Mouse (Mus musculus) heart, embryonic 15.5 days (tissue): ENCODE data around the gene Tfcp2l1. TPM values are rescaled to one million over a fixed set of nuclear protein-coding genes. Genes with fewer than 3 reads are reported as not detected.

Source experiments
- ATAC-seq: fragments of 200-750 bp; cut with Nextera tagmentation; replicated peaks from 2 replicates; pipeline ENCODE4 v1.8.0; 2017; ENCODE audit warnings: low read depth, moderate TSS enrichment; ENCODE audit not compliant: insufficient number of reproducible peaks, insufficient read depth, low FRiP score
- H3K27ac ChIP-seq: fragments of 300-500 bp; sonication (generic); 2 replicates; pipeline ENCODE4 v1.5.1; 2015; ENCODE audit warnings: mild to moderate bottlenecking, inconsistent platforms
- H3K27me3 ChIP-seq: fragments of 300-500 bp; sonication (generic); 2 replicates; pipeline ENCODE4 v1.6.1; 2015; ENCODE audit warnings: inconsistent platforms
- H3K36me3 ChIP-seq: fragments of 300-500 bp; sonication (generic); 2 replicates; pipeline ENCODE4 v1.6.1; 2015; ENCODE audit warnings: mild to moderate bottlenecking, inconsistent platforms
- H3K4me1 ChIP-seq: fragments of 300-500 bp; sonication (generic); replicated peaks from 2 replicates; pipeline ENCODE4 v1.6.1; 2015; ENCODE audit warnings: inconsistent platforms
- H3K4me2 ChIP-seq: fragments of 300-500 bp; sonication (generic); 2 replicates; pipeline ENCODE4 v1.6.1; 2015; ENCODE audit warnings: inconsistent platforms, mild to moderate bottlenecking, moderate library complexity
- H3K4me3 ChIP-seq: fragments of 300-500 bp; sonication (generic); 2 replicates; pipeline ENCODE4 v1.5.1; 2015; ENCODE audit warnings: mild to moderate bottlenecking, inconsistent platforms
- H3K9ac ChIP-seq: fragments of 300-500 bp; sonication (generic); 2 replicates; pipeline ENCODE4 v1.6.1; 2015; ENCODE audit warnings: mild to moderate bottlenecking, inconsistent platforms
- H3K9me3 ChIP-seq: fragments of 300-500 bp; sonication (generic); replicated peaks from 2 replicates; pipeline ENCODE4 v1.6.1; 2016; ENCODE audit warnings: inconsistent platforms
- WGBS: fragments of 180-500 bp; shearing (Covaris S2); methylation state at CpG from one replicate; pipeline ENCODE4 v1.1.7; 2015; ENCODE audit warnings: mixed read lengths; 5-methylcytosine and 5-hydroxymethylcytosine counted together
- polyA plus RNA-seq: library from polyadenylated mRNA; unstranded; fragments of >200 nt; fragmentation: Nextera tagmentation; extraction: Ambion mirVana; gene quantifications from 2 replicates; pipeline ENCODE4 v1.2.1, GENCODE M21; 2015

Gene Tfcp2l1
- polyA plus RNA-seq, 1 experiment from 2014 or later: 0.48 TPM

- Histone ChIP-seq H3K4me3 (no peak overlapping the region), H3K4me1 (no peaks in the 10 kb centered on the region), H3K36me3 (no peaks in the 10 kb centered on the region), H3K27me3 (no peaks in the 10 kb centered on the region), H3K9ac (no peak overlapping the region), H3K27ac (no peak overlapping the region), H3K4me2 (no peak overlapping the region), H3K9me3 (no peaks in the 10 kb centered on the region)
- WGBS: 69% methylated on average over 1 of the region's 1 CpGs
- no peak for ATAC-seq
These were observed 72.2 kb downstream of the Tfcp2l1 start for GRCm38 (mm10) chr1:118699961-118700360.

DNA sequence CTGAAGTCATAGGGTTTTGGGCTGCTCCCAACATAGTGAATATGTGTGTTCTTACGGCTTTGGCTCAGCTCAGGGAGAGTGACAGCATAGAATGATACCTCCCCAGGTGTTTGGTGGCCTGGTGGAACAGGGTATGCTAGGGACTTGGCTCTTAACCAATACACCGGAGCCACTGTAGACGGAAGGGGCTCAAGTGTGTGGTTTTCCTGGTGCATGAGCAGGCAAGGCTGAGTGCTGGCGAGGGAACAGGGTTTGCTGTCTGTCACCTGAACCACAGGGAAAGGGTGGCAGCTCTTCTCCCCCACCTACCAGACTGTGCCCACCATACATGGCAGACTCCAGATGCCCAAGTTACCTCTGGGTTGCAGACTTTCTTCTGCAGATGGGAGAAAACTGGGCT lies 83.9 kb downstream of the Tfcp2l1 start:
- ATAC-seq: no peak
- H3K36me3 ChIP-seq: no peaks in the 10 kb centered on the region
- H3K9ac ChIP-seq: no peak overlapping the region
- H3K4me1 ChIP-seq: no peaks in the 10 kb centered on the region
- no peaks in the 10 kb centered on the region for H3K9me3 ChIP-seq
- 85% methylated on average over 4 of the region's 4 CpGs for WGBS
- H3K4me3 ChIP-seq: no peak overlapping the region
- no peak overlapping the region for H3K27ac ChIP-seq
- H3K4me2 ChIP-seq: no peak overlapping the region
- no peaks in the 10 kb centered on the region for H3K27me3 ChIP-seq

DNA sequence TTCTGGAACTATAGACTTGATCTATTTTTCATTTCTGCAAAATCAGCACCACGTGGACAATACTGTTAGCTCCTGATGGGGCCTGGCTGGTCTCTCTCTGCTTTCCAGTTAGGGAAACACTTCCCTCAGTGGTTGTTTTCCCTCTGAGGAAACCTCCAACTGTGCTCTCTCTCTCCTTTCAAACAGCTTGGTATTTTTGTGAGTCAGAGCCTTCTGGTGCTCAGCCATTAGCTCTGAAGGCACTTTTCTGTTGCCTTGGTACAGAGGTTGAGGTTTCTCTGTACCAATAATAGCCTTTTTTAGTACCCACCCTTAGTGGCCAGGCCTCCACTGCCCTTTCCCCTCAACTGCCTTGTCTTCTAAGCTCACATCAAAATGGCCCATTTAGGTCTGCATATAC lies 88.5 kb downstream of the Tfcp2l1 start:
- Histone ChIP-seq H3K9me3 (no peaks in the 10 kb centered on the region), H3K4me2 (no peak overlapping the region), H3K4me3 (no peak overlapping the region), H3K9ac (no peak overlapping the region), H3K36me3 (no peaks in the 10 kb centered on the region), H3K27me3 (no peaks in the 10 kb centered on the region), H3K4me1 (no peaks in the 10 kb centered on the region), H3K27ac (no peak overlapping the region)
- no peak for ATAC-seq
- 50% methylated on average over 1 of the region's 1 CpGs for WGBS

DNA sequence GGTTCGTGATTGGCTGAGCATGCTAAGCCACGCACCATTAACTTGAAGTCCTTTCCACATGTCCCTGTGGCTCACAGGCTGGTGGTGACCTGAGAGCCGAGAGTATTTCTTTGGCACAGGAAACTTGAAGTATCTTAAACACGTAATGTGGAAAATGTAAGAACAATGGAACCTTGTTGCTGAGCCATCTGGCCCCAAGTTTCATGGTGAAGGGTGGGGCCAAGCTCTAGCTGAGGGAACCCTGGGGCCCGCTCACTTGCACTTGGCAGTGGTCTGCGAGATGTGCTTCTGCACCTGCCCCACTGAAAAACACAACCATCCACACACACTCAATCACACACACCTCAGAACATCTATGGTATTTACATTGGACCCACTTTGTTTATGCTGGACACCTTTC lies 90.3 kb downstream of the Tfcp2l1 start:
- Histone ChIP-seq H3K4me2 (no peak overlapping the region), H3K4me3 (no peak overlapping the region), H3K9me3 (no peaks in the 10 kb centered on the region), H3K36me3 (no peaks in the 10 kb centered on the region), H3K27me3 (no peaks in the 10 kb centered on the region), H3K9ac (no peak overlapping the region), H3K27ac (no peak overlapping the region), H3K4me1 (no peaks in the 10 kb centered on the region)
- no peak for ATAC-seq
- WGBS: 70% methylated on average over 6 of the region's 6 CpGs

- Histone ChIP-seq H3K27ac (no peak overlapping the region), H3K9ac (no peak overlapping the region), H3K27me3 (no peaks in the 10 kb centered on the region), H3K4me3 (no peak overlapping the region), H3K4me1 (no peaks in the 10 kb centered on the region), H3K36me3 (no peaks in the 10 kb centered on the region), H3K9me3 (no peaks in the 10 kb centered on the region), H3K4me2 (no peak overlapping the region)
- no peak for ATAC-seq
- 61% methylated on average over 2 of the region's 2 CpGs for WGBS
These were observed 92.0 kb downstream of the Tfcp2l1 start for GRCm38 (mm10) chr1:118719699-118720098.

DNA sequence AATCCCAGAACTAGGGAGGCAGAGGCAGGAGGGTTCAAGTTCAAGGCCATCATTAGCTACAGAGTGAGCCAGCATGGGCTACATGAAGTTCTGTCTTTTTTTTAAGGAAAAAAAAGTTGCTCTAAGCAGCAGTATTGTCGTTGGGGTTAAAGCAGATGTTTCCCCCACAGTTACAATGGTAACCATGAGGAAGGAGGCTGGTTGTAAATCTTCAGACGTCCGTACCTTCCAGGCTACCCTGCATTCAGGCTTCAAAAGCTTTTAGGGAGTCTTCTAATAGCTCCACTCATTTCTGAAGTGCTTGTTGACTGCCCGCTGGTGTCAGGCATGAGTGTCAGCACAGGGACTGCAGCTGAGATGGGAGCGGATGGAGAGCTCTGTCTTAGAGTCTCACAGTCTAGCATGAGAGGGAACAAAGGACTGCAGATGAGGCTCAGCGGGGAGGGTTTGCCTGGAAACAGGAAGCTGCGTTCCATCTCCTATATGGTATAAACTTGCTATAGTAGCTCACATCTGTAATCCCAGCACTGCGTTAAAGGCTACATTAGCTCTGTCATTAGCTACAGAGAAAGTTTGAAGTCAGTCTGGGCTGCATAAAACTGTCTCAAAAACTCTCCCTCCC lies 92.8 kb downstream of the Tfcp2l1 start:
- no peak overlapping the region for H3K27ac ChIP-seq
- WGBS: 35% methylated on average over 8 of the region's 8 CpGs
- H3K4me3 ChIP-seq: no peak overlapping the region
- H3K4me2 ChIP-seq: no peak overlapping the region
- ATAC-seq: no peak
- no peaks in the 10 kb centered on the region for H3K36me3 ChIP-seq
- H3K4me1 ChIP-seq: no peaks in the 10 kb centered on the region
- H3K27me3 ChIP-seq: no peaks in the 10 kb centered on the region
- no peaks in the 10 kb centered on the region for H3K9me3 ChIP-seq
- H3K9ac ChIP-seq: no peak overlapping the region

- Histone ChIP-seq H3K4me1 (no peaks in the 10 kb centered on the region), H3K4me2 (no peak overlapping the region), H3K27ac (no peak overlapping the region), H3K9ac (no peak overlapping the region), H3K27me3 (no peaks in the 10 kb centered on the region), H3K4me3 (no peak overlapping the region), H3K9me3 (no peaks in the 10 kb centered on the region), H3K36me3 (no peaks in the 10 kb centered on the region)
- no peak for ATAC-seq
- WGBS: 71% methylated on average over 4 of the region's 4 CpGs
These were observed 99.3 kb downstream of the Tfcp2l1 start for GRCm38 (mm10) chr1:118727075-118727474.

DNA sequence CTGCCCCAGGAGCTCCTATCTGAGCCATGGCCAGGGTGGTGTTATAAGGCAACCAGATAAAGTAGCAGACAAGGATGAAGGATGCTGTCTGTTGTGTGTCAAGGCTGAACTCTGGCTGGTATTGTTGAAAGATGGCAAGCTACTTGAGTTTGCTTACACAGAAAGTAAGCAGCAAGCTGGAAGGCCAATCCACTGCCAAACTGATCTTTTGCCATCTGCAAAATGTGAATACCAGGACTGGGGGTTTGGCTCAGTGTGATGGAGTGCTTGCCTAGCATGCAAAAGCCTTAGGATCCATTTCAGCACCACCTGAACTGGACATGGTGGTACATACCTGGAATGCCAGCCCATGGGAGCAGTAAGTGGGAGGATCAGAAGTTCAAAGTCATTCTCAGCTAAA lies 101.1 kb downstream of the Tfcp2l1 start:
- no peak for ATAC-seq
- Histone ChIP-seq H3K4me3 (no peak overlapping the region), H3K9me3 (no peaks in the 10 kb centered on the region), H3K4me1 (no peaks in the 10 kb centered on the region), H3K27me3 (no peaks in the 10 kb centered on the region), H3K4me2 (no peak overlapping the region), H3K36me3 (no peaks in the 10 kb centered on the region), H3K9ac (no peak overlapping the region), H3K27ac (no peak overlapping the region)

Other genes starting within 250 kb of the Tfcp2l1 start
- 89.6 and 91.1 TPM in 2 replicates for gene Clasp1, start 238.9 kb upstream of the Tfcp2l1 start, polyA plus RNA-seq